Mouse (Mus musculus): ENCODE results near the gene Cdyl2. TPM values are rescaled to one million over a fixed set of nuclear protein-coding genes. Genes with fewer than 3 reads are reported as not detected.

The Cdyl2 gene
- polyA plus RNA-seq, 1 experiment from 2014 or later, result 7.0 TPM

GRCm38 (mm10) chr8:116731976-116732683 lies 661 bp downstream of the Cdyl2 start:
- peaks cover 13% of the 10 kb centered on the region for H3K9me3 ChIP-seq (replicated peaks)
- peaks cover 8% of the 10 kb centered on the region; the same call in 1 of the 2 replicates for H3K36me3 ChIP-seq
- peak overlapping the region; percentile 83 for H3K4me3 ChIP-seq
- H3K27me3 ChIP-seq (ENCODE audit: low read depth, poor library complexity, severe bottlenecking), result peaks cover 35% of the 10 kb centered on the region
- DNase-seq (ENCODE audit: low spot score), result peak; percentile 21
- H3K27ac ChIP-seq (replicated peaks), result peak overlapping the region; percentile 91
- WGBS, result 1% methylated on average over 45 of the region's 46 CpGs
- peaks cover 15% of the 10 kb centered on the region for H3K4me1 ChIP-seq

GRCm38 (mm10) chr8:116721451-116721850 lies 11.3 kb downstream of the Cdyl2 start:
- no peaks in the 10 kb centered on the region for H3K4me1 ChIP-seq
- no peaks in the 10 kb centered on the region for H3K36me3 ChIP-seq
- H3K27me3 ChIP-seq (ENCODE audit: low read depth, poor library complexity, severe bottlenecking), result no peaks in the 10 kb centered on the region
- no peak overlapping the region for H3K4me3 ChIP-seq
- peaks cover 34% of the 10 kb centered on the region for H3K9me3 ChIP-seq (replicated peaks)
- no peak overlapping the region for H3K27ac ChIP-seq (replicated peaks)
- DNase-seq (ENCODE audit: low spot score), result no peak
- whole genome bisulfite sequencing, result 86% methylated on average over 2 of the region's 2 CpGs

GRCm38 (mm10) chr8:116707496-116707895 lies 25.3 kb downstream of the Cdyl2 start:
- WGBS, result 84% methylated on average over 3 of the region's 3 CpGs
- Histone ChIP-seq H3K27ac (replicated peaks) (no peak overlapping the region), H3K4me3 (no peak overlapping the region), H3K27me3 (ENCODE audit: low read depth, poor library complexity, severe bottlenecking) (no peaks in the 10 kb centered on the region), H3K36me3 (no peaks in the 10 kb centered on the region), H3K9me3 (replicated peaks) (peaks cover 23% of the 10 kb centered on the region; the same call in 1 of the 2 replicates), H3K4me1 (no peaks in the 10 kb centered on the region)
- DNase-seq (ENCODE audit: low spot score), result no peak

GRCm38 (mm10) chr8:116702501-116702900 lies 30.3 kb downstream of the Cdyl2 start:
- Histone ChIP-seq H3K4me3 (no peak overlapping the region), H3K27ac (replicated peaks) (no peak overlapping the region), H3K27me3 (ENCODE audit: low read depth, poor library complexity, severe bottlenecking) (no peaks in the 10 kb centered on the region), H3K9me3 (replicated peaks) (peaks cover 17% of the 10 kb centered on the region), H3K36me3 (no peaks in the 10 kb centered on the region), H3K4me1 (no peaks in the 10 kb centered on the region)
- 85% methylated on average over 6 of the region's 6 CpGs for WGBS
- DNase-seq (ENCODE audit: low spot score), result no peak

- no peaks in the 10 kb centered on the region for H3K36me3 ChIP-seq
- WGBS, result 88% methylated on average over 15 of the region's 15 CpGs
- no peak overlapping the region for H3K4me3 ChIP-seq
- DNase-seq (ENCODE audit: low spot score), result no peak
- no peaks in the 10 kb centered on the region for H3K27me3 ChIP-seq (ENCODE audit: low read depth, poor library complexity, severe bottlenecking)
- no peaks in the 10 kb centered on the region for H3K4me1 ChIP-seq
- no peaks in the 10 kb centered on the region for H3K9me3 ChIP-seq (replicated peaks)
- H3K27ac ChIP-seq (replicated peaks), result no peak overlapping the region
Measured at GRCm38 (mm10) chr8:116692931-116693330, 39.9 kb downstream of the Cdyl2 start.

GRCm38 (mm10) chr8:116689741-116690140 lies 43.0 kb downstream of the Cdyl2 start:
- WGBS, result 94% methylated on average over 3 of the region's 3 CpGs
- DNase-seq (ENCODE audit: low spot score), result no peak
- H3K4me1 ChIP-seq, result no peaks in the 10 kb centered on the region
- H3K9me3 ChIP-seq (replicated peaks), result no peaks in the 10 kb centered on the region
- H3K27me3 ChIP-seq (ENCODE audit: low read depth, poor library complexity, severe bottlenecking), result no peaks in the 10 kb centered on the region
- no peaks in the 10 kb centered on the region for H3K36me3 ChIP-seq
- H3K27ac ChIP-seq (replicated peaks), result no peak overlapping the region
- H3K4me3 ChIP-seq, result no peak overlapping the region

GRCm38 (mm10) chr8:116676174-116676573 lies 56.6 kb downstream of the Cdyl2 start:
- no peak for DNase-seq (ENCODE audit: low spot score)
- no peaks in the 10 kb centered on the region for H3K27me3 ChIP-seq (ENCODE audit: low read depth, poor library complexity, severe bottlenecking)
- no peak overlapping the region for H3K27ac ChIP-seq (replicated peaks)
- no peak overlapping the region for H3K4me3 ChIP-seq
- WGBS, result 89% methylated on average over 1 of the region's 1 CpGs
- no peaks in the 10 kb centered on the region for H3K9me3 ChIP-seq (replicated peaks)
- H3K4me1 ChIP-seq, result no peaks in the 10 kb centered on the region
- no peaks in the 10 kb centered on the region for H3K36me3 ChIP-seq

- H3K4me3 ChIP-seq, result no peak overlapping the region
- no peak overlapping the region for H3K27ac ChIP-seq (replicated peaks)
- H3K9me3 ChIP-seq (replicated peaks), result peaks cover 2% of the 10 kb centered on the region; the same call in 1 of the 2 replicates
- no peak for DNase-seq (ENCODE audit: low spot score)
- H3K4me1 ChIP-seq, result no peaks in the 10 kb centered on the region
- H3K27me3 ChIP-seq (ENCODE audit: low read depth, poor library complexity, severe bottlenecking), result no peaks in the 10 kb centered on the region
- no peaks in the 10 kb centered on the region for H3K36me3 ChIP-seq
- WGBS, result 80% methylated on average over 10 of the region's 10 CpGs
Measured at GRCm38 (mm10) chr8:116673966-116674805, 58.6 kb downstream of the Cdyl2 start.

GRCm38 (mm10) chr8:116673493-116673892 lies 59.3 kb downstream of the Cdyl2 start:
- H3K27ac ChIP-seq (replicated peaks), result no peak overlapping the region
- no peaks in the 10 kb centered on the region for H3K36me3 ChIP-seq
- H3K9me3 ChIP-seq (replicated peaks), result peaks cover 9% of the 10 kb centered on the region; the same call in 1 of the 2 replicates
- 86% methylated on average over 8 of the region's 8 CpGs for WGBS
- H3K27me3 ChIP-seq (ENCODE audit: low read depth, poor library complexity, severe bottlenecking), result no peaks in the 10 kb centered on the region
- H3K4me1 ChIP-seq, result no peaks in the 10 kb centered on the region
- no peak for DNase-seq (ENCODE audit: low spot score)
- H3K4me3 ChIP-seq, result no peak overlapping the region

- no peaks in the 10 kb centered on the region for H3K4me1 ChIP-seq
- H3K9me3 ChIP-seq (replicated peaks), result peaks cover 13% of the 10 kb centered on the region; the same call in 1 of the 2 replicates
- no peak for DNase-seq (ENCODE audit: low spot score)
- H3K36me3 ChIP-seq, result no peaks in the 10 kb centered on the region
- H3K27ac ChIP-seq (replicated peaks), result no peak overlapping the region
- H3K27me3 ChIP-seq (ENCODE audit: low read depth, poor library complexity, severe bottlenecking), result no peaks in the 10 kb centered on the region
- 92% methylated on average over 4 of the region's 4 CpGs for WGBS
- H3K4me3 ChIP-seq, result no peak overlapping the region
Measured at GRCm38 (mm10) chr8:116673052-116673451, 59.7 kb downstream of the Cdyl2 start.

- Histone ChIP-seq H3K4me3 (no peak overlapping the region), H3K36me3 (no peaks in the 10 kb centered on the region), H3K9me3 (replicated peaks) (peaks cover 19% of the 10 kb centered on the region; the same call in 1 of the 2 replicates), H3K4me1 (no peaks in the 10 kb centered on the region), H3K27ac (replicated peaks) (no peak overlapping the region), H3K27me3 (ENCODE audit: low read depth, poor library complexity, severe bottlenecking) (no peaks in the 10 kb centered on the region)
- WGBS, result 70% methylated on average over 5 of the region's 5 CpGs
- no peak for DNase-seq (ENCODE audit: low spot score)
Measured at GRCm38 (mm10) chr8:116671543-116671942, 61.2 kb downstream of the Cdyl2 start.

GRCm38 (mm10) chr8:116670604-116671003 lies 62.2 kb downstream of the Cdyl2 start:
- Histone ChIP-seq H3K27me3 (ENCODE audit: low read depth, poor library complexity, severe bottlenecking) (no peaks in the 10 kb centered on the region), H3K27ac (replicated peaks) (no peak overlapping the region), H3K4me1 (no peaks in the 10 kb centered on the region), H3K9me3 (replicated peaks) (peaks cover 19% of the 10 kb centered on the region; the same call in 1 of the 2 replicates), H3K4me3 (no peak overlapping the region), H3K36me3 (no peaks in the 10 kb centered on the region)
- 90% methylated on average over 7 of the region's 7 CpGs for WGBS
- no peak for DNase-seq (ENCODE audit: low spot score)

GRCm38 (mm10) chr8:116668977-116669376 lies 63.8 kb downstream of the Cdyl2 start:
- Histone ChIP-seq H3K27me3 (ENCODE audit: low read depth, poor library complexity, severe bottlenecking) (no peaks in the 10 kb centered on the region), H3K36me3 (no peaks in the 10 kb centered on the region), H3K9me3 (replicated peaks) (peaks cover 19% of the 10 kb centered on the region; the same call in 1 of the 2 replicates), H3K4me1 (no peaks in the 10 kb centered on the region), H3K27ac (replicated peaks) (no peak overlapping the region), H3K4me3 (no peak overlapping the region)
- 90% methylated on average over 7 of the region's 7 CpGs for WGBS
- DNase-seq (ENCODE audit: low spot score), result no peak

Data from midbrain, embryonic 10.5 days (tissue).